Mouse (Mus musculus): Measurements from ENCODE around the gene BC005537.

DNA sequence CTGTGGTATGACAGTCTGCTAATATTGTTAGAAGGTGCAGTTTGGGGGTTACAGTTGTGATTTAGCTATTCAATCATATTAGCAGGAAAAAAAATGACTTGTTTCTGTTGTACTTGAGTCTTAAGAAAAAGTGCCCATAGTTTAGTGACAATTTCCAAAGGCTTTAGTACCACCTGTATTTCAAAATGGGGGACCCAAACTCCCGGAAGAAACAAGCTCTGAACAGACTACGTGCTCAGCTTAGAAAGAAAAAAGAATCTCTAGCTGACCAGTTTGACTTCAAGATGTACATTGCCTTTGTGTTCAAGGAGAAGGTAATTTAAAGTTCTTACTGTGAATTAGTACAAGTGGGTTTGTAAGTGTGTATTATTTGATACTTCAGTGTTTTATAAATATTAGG, 1.7 kb downstream of the BC005537 start:
- TF ChIP-seq MAFK (IDR thresholded peaks at IDR 0.05; ENCODE audit: insufficient read depth, low read depth, low read length) (no peak), HCFC1 (IDR thresholded peaks at IDR 0.05; ENCODE audit: borderline replicate concordance, insufficient read depth, low read length) (no peak), ZNF384 (IDR thresholded peaks at IDR 0.05; ENCODE audit: low read depth, low read length) (no peak), ZC3H11A (IDR thresholded peaks at IDR 0.05; ENCODE audit: borderline replicate concordance, low read depth, low read length) (no peak), CHD2 (IDR thresholded peaks at IDR 0.05; ENCODE audit: low read depth, low read length) (no peak)

Data from ES-E14 (cell line).